Mouse (Mus musculus) inflammation-experienced regulatory T-cells (primary cell): ENCODE data around the gene Tmem268. TPM values are rescaled to one million over a fixed set of nuclear protein-coding genes. Genes with fewer than 3 reads are reported as not detected.

ENCODE experiments used
- polyA plus RNA-seq, 2 experiments: library from polyadenylated mRNA; unstranded; fragments of 100-300 nt; shearing (Covaris generic); gene quantifications; one replicate each; pipeline ENCODE4 v1.2.1; 2017

Gene Tmem268
- 10 to 100 TPM; 27.3 to 32.4 TPM for polyA plus RNA-seq

DNA sequence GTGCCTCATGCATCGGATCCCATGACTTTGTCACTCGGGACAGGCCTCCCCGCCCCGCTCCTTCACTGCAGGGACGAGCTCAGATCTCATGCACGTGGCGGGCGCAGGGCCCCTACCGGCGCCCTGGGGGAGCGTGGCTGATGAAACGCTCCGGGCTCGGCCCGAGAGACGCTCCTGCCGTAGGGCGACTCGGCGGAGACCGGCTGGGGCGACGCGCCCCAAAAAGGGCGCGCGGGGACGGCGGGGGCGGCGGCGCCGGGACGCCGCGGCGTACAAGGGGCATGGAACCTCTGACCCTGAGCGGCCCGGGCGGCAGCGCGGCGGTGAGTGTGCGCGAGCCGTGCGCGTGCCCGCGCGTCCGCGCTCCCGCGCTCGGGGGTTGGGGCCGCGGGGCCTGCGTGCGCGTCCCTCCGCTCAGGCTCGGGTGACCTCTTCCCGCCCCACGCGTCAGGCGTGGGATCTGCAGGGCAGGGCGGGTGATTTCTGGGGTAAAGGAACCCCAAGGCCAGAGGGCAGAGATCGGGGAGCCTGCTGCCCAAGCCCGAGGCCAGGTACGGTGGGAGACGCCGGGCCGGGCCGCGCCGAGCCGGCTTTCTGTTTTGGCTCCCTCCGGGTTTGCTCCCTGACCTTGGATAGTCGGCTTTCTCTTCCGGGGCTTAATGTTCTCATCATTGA, at the start of gene Tmem268:
Tmem268 (plus strand) TSS at position 375 of the 675 bp plus-strand sequence.

DNA sequence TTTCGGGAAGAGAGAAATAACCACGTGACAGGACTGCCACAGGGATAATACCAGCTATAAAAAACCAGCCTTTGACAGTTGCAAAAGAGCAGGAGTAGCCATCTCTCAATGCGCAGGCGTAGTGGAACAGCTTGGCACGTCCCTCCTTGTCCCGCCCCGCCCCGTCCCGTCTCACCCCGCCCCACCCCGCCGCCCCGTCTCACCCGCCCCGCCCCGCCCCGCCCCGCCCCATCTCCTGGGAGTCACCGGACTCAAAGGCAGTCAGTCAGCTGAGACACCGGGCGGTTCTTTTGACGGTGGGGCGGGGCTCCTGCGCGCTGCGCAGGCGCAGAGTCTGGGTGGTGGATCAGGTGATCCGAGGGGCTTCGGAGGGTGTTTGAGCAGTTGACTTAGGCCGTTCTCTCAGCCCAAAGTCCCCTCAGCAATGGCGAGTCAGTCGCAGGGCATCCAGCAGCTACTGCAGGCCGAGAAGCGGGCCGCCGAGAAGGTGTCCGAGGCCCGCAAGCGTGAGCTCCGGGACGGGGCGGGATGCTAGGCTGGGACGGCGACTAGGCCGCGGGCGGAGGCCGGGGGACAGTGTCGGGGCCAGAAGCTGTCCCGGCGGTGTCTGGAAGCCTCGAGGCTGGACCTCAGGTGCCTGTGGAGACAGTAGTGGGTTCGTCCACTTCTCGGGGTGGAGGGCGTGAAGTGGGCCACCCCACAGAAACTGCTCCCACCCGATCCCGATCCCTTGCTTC, 13.9 kb upstream of the Tmem268 start, which contains the start of gene Atp6v1g1:
Atp6v1g1 (plus strand) TSS at position 279 of the 737 bp plus-strand sequence.

DNA sequence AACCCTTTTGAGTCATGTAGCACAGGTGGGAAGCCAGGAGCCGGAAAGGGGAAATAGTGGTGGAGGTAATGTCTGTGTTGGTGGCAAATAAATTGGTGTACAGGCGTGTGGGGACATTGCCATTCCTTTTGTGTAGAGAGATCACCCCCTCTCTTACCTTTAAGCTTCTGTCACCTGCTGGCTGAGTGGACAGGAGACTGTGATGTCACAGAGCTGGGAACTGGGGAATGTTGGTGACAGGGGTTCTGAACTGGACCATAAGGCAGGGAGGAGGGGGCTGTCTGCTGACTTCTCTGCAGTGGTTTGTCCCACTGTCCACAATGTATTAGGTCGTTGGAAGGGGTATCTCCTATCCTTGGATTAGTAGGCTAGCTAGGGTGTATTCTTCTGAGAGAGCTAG, 46.4 kb downstream of the Tmem268 start, which contains the start of gene Gm11213:
Gm11213 (minus strand) TSS at position 317 of the 400 bp plus-strand sequence.

GRCm38 (mm10) chr4:63622378-63622835, 63.8 kb downstream of the Tmem268 start, which contains the start of gene Tex48:
Tex48 (minus strand) TSS chr4:63622428.

Other genes with a start within 250 kb of the Tmem268 start
- not detected for gene Orm1, start 214.2 kb upstream of the Tmem268 start, polyA plus RNA-seq
- gene Orm3, start 202.6 kb upstream of the Tmem268 start, polyA plus RNA-seq: under 1 TPM; 0.41 to 0.50 TPM
- under 1 TPM in 1 of 2 experiments, not detected in 1; 0.61 TPM for gene Orm2, start 196.3 kb upstream of the Tmem268 start, polyA plus RNA-seq
- gene Akna, start 155.4 kb upstream of the Tmem268 start, polyA plus RNA-seq: 100 to 1,000 TPM; 370 to 465 TPM
- 10 to 100 TPM in 1 of 2 experiments, 1 to 10 TPM in 1; 9.2 to 13.3 TPM for gene Whrn, start 62.8 kb upstream of the Tmem268 start, polyA plus RNA-seq
- 100 to 1,000 TPM; 138 to 142 TPM for gene Atp6v1g1, start 14.0 kb upstream of the Tmem268 start, polyA plus RNA-seq
- gene Gm11213, start 46.5 kb downstream of the Tmem268 start, polyA plus RNA-seq: not detected
- gene Tex48, start 63.6 kb downstream of the Tmem268 start, polyA plus RNA-seq: not detected
- under 1 TPM; 0.33 to 0.40 TPM for gene Gm11214, start 104.6 kb downstream of the Tmem268 start, polyA plus RNA-seq
- gene Tnfsf15, start 186.3 kb downstream of the Tmem268 start, polyA plus RNA-seq: 1 to 10 TPM in 1 of 2 experiments, under 1 TPM in 1; 0.25 to 3.0 TPM